Mouse (Mus musculus) heart, adult 2 months (tissue): Measurements from ENCODE around the gene Tnfrsf26. TPM values are rescaled to one million over a fixed set of nuclear protein-coding genes. Genes with fewer than 3 reads are reported as not detected.

Experiments
- DNase-seq, 2 experiments: peaks; one replicate each; pipeline ENCODE4 v3.0.0; 2021
- H3K27ac ChIP-seq: fragments of 200-600 bp; 2 replicates; pipeline ENCODE4 v1.8.1; 2022
- H3K27me3 ChIP-seq: fragments of 200-500 bp; 2 replicates; pipeline ENCODE4 v1.6.1; 2012; ENCODE audit warnings: mild to moderate bottlenecking, low read length, inconsistent platforms, mixed read lengths; ENCODE audit not compliant: control insufficient read depth, insufficient read depth
- H3K36me3 ChIP-seq: fragments of 200-500 bp; 2 replicates; pipeline ENCODE4 v1.6.1; 2012; ENCODE audit warnings: low read length, inconsistent platforms; ENCODE audit not compliant: control insufficient read depth, insufficient read depth
- H3K4me1 ChIP-seq: fragments of 200-500 bp; 2 replicates; pipeline ENCODE4 v1.6.1; 2011; ENCODE audit warnings: low read length; ENCODE audit not compliant: control insufficient read depth, insufficient read depth
- H3K4me3 ChIP-seq: fragments of 200-600 bp; 2 replicates; pipeline ENCODE4 v1.8.1; 2022
- H3K79me2 ChIP-seq: fragments of 200-500 bp; replicated peaks from 2 replicates; pipeline ENCODE4 v1.6.1; 2012; ENCODE audit warnings: mild to moderate bottlenecking, inconsistent platforms, low read length, moderate library complexity, mixed read lengths; ENCODE audit not compliant: control insufficient read depth, insufficient read depth
- H3K9ac ChIP-seq: fragments of 200-500 bp; 2 replicates; pipeline ENCODE4 v1.6.1; 2012; ENCODE audit warnings: low read depth, mild to moderate bottlenecking, control low read depth, inconsistent platforms, low read length, mixed read lengths
- CTCF ChIP-seq: fragments of 200-600 bp; IDR thresholded peaks from 2 replicates; pipeline ENCODE4 v1.8.1; 2022; ENCODE audit warnings: antibody characterized with exemption, mild to moderate bottlenecking, moderate library complexity
- EP300 ChIP-seq: fragments of 200-500 bp; IDR thresholded peaks from 2 replicates; pipeline ENCODE4 v1.6.1; 2011; ENCODE audit warnings: low read depth, low read length, control low read depth; ENCODE audit not compliant: insufficient read depth
- POLR2A ChIP-seq: fragments of 200-500 bp; IDR thresholded peaks from 2 replicates; pipeline ENCODE4 v1.6.1; 2011; ENCODE audit warnings: mild to moderate bottlenecking, low read depth, low read length, control low read depth; ENCODE audit not compliant: insufficient read depth
- WGBS: fragments of 180-500 bp; shearing (Covaris S2); methylation state at CpG from one replicate; pipeline ENCODE4 v1.1.7; 2018; 5-methylcytosine and 5-hydroxymethylcytosine counted together
- intact Hi-C: fragments of 180-260 bp; cut with DNase I; formaldehyde crosslinking; loops from one replicate; pipeline ENCODE4 v1.15.1; 2025
- polyA plus RNA-seq: library from polyadenylated mRNA; depleted of rRNA; stranded (reverse); fragments of >200 nt; gene quantifications from 2 replicates; pipeline ENCODE4 v1.2.3, GENCODE M21; 2012
- total RNA-seq, 2 experiments: library from RNA; stranded (reverse); gene quantifications; 2 replicates each; pipeline ENCODE4 v1.2.3; 2021

Tnfrsf26 gene
- total and polyA plus RNA-seq, 3 experiments, result 0.25 to 0.52 (median 0.50) TPM

DNA sequence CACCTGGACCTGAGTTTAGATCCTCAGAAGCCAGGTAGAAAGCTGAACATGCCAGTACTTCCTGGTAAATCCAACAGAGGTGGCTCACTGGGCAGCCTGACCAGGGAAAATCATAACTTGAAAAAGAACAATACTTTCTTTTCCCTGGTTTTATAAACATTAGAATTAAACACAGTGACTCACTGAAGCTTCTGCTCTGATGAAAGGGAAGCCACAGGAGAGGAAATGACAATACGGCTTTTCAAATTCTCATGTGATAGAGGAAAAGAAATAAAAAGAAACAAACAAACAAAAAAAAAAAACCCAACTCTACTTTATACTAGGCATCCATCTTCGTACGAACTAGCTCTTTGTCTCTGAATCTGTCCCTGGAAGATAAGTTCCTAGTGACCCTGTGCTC, 4.0 kb downstream of the Tnfrsf26 start:
- DNase-seq, result no peak
- H3K4me3 ChIP-seq, result no peak overlapping the region
- H3K36me3 ChIP-seq, result no peaks in the 10 kb centered on the region
- peaks cover 1% of the 10 kb centered on the region; the same call in 1 of the 2 replicates for H3K4me1 ChIP-seq
- TF ChIP-seq CTCF, result no peak
- no peak for TF ChIP-seq EP300
- no peak for TF ChIP-seq POLR2A
- WGBS, result 43% methylated on average over 3 of the region's 3 CpGs
- no peak overlapping the region for H3K27ac ChIP-seq
- H3K79me2 ChIP-seq, result no peaks in the 10 kb centered on the region
- H3K9ac ChIP-seq, result no peak overlapping the region
- intact Hi-C loops, result no loop called here
- no peaks in the 10 kb centered on the region for H3K27me3 ChIP-seq

DNA sequence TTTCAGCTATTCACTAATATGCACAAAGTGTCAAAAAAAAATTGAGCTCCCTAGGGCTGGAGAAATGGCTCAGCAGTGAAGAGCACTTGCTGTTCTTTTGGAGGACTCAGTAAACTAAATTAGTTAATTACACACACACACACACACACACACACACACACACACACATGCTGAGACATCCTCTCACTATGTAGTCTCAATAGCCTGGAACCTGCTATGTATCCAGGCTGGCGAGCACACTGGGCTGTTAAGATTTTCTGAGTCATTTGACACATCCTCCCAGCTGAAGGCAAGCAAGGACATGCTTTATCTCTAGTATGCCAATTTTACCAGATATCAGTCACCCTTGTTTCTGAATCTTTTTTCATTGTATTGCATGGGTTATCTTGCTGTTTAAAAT, 7.6 kb downstream of the Tnfrsf26 start:
- Histone ChIP-seq H3K27me3 (no peaks in the 10 kb centered on the region), H3K27ac (no peak overlapping the region), H3K9ac (no peak overlapping the region), H3K4me3 (no peak overlapping the region), H3K4me1 (no peaks in the 10 kb centered on the region; the same call in 1 of the 2 replicates), H3K79me2 (no peaks in the 10 kb centered on the region), H3K36me3 (no peaks in the 10 kb centered on the region)
- TF ChIP-seq CTCF, result no peak
- no peak for TF ChIP-seq POLR2A
- TF ChIP-seq EP300, result no peak
- intact Hi-C loops, result no loop called here
- 46% methylated on average over 1 of the region's 1 CpGs for WGBS
- DNase-seq, result no peak

DNA sequence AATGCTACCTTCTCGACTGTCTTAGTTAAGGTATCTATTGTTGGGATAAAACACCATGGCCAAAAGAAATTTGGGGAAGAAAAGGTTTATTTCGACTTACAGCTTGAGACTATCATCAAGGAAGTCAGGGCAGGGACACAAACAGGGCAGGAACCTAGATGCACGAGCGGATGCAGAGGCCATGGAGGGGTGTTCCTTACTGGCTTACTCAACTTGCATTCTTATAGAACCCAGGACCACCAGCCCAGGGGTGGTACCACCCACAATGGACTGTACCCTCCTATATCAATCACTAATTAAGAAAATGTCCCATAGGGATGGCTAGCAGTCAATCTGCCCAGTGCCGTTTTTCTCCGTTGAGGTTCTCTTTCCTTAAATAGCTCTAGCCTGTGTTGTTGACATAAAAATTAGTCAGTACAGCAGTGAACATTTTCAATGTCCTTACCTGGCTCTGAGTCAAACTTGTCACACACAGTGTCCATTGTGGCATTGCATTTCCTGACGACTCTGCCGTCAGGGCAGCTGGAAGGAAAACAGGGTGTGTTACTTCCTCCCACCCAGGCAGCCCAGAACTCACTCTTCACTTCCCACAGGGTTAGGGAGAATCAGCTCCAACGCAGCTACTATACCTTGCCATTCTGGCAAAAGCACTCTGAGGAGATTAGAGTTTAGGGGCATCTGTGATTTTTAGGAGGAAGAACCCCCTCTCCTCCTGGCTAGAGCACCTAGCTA, 14.0 kb downstream of the Tnfrsf26 start:
- 0 out of 2 replicates have a peak, but pooled peaks have one; percentile 21 for TF ChIP-seq POLR2A
- no peak for TF ChIP-seq EP300
- H3K27ac ChIP-seq, result peak overlapping the region; percentile 74
- no peaks in the 10 kb centered on the region for H3K27me3 ChIP-seq
- intact Hi-C loops, result no loop called here
- H3K4me3 ChIP-seq, result no peak overlapping the region
- 15% methylated on average over 9 of the region's 9 CpGs for WGBS
- no peaks in the 10 kb centered on the region; the same call in 1 of the 2 replicates for H3K36me3 ChIP-seq
- DNase-seq, result peak; percentile 38 to 55
- H3K9ac ChIP-seq, result no peak overlapping the region
- no peaks in the 10 kb centered on the region for H3K79me2 ChIP-seq
- peaks cover 7% of the 10 kb centered on the region for H3K4me1 ChIP-seq

DNA sequence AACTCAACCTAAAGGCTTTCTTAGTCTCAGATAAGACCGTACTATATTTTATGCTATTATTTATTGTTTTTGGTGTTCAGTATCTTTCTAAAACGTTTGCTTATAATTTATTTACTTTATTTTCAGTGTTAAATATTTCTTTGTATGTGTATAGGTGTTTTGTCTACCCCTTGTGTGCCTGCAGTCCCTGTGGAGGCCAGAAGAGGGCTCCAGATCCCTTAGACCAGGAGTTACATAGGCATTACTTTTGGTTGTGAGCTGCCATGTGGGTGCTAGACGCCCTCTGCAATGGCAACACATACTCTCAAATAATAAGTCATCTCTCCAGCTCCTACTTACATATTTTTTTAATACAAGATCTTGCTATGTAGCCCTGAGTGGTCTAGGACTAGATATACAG, 16.3 kb downstream of the Tnfrsf26 start:
- no peak overlapping the region for H3K27ac ChIP-seq
- DNase-seq, result no peak
- 63% methylated on average over 3 of the region's 3 CpGs for WGBS

DNA sequence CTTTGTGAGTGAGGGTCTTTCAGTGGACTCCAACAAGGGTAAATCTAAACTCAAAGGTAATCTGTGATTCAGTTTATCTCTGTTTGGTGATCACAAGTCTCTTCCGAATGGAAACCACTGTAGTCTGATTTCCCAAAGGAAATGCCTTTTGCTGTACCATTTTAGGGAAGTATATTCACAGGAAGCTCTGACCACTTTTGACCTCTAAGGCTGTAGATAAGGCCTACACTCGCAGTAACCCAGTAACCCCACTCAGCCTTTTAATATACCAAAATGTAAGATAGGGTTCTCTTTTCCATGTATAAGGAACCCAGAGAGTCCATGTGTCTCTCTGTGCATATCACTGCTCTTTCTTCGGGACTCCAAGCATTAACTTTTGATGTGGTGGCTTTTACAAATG, 23.2 kb downstream of the Tnfrsf26 start:
- no peaks in the 10 kb centered on the region for H3K79me2 ChIP-seq
- intact Hi-C loops, result no loop called here
- H3K27me3 ChIP-seq, result no peaks in the 10 kb centered on the region
- H3K36me3 ChIP-seq, result no peaks in the 10 kb centered on the region
- no peaks in the 10 kb centered on the region; the same call in 1 of the 2 replicates for H3K4me1 ChIP-seq
- peak overlapping the region; percentile 60 for H3K27ac ChIP-seq
- DNase-seq, result no peak
- WGBS, result 56% methylated on average over 3 of the region's 3 CpGs
- H3K4me3 ChIP-seq, result no peak overlapping the region
- TF ChIP-seq CTCF, result no peak
- TF ChIP-seq POLR2A, result no peak
- no peak for TF ChIP-seq EP300
- H3K9ac ChIP-seq, result no peak overlapping the region

More for the DNA sequence above, 16.3 kb downstream of the Tnfrsf26 start:
- no peak overlapping the region for H3K9ac ChIP-seq
- no peaks in the 10 kb centered on the region for H3K79me2 ChIP-seq
- TF ChIP-seq EP300 (no peak), POLR2A (no peak), CTCF (peak; percentile 63)
- peaks cover 7% of the 10 kb centered on the region for H3K4me1 ChIP-seq
- intact Hi-C loops, result no loop called here
- no peak overlapping the region for H3K4me3 ChIP-seq
- no peaks in the 10 kb centered on the region for H3K27me3 ChIP-seq
- no peaks in the 10 kb centered on the region; the same call in 1 of the 2 replicates for H3K36me3 ChIP-seq

DNA sequence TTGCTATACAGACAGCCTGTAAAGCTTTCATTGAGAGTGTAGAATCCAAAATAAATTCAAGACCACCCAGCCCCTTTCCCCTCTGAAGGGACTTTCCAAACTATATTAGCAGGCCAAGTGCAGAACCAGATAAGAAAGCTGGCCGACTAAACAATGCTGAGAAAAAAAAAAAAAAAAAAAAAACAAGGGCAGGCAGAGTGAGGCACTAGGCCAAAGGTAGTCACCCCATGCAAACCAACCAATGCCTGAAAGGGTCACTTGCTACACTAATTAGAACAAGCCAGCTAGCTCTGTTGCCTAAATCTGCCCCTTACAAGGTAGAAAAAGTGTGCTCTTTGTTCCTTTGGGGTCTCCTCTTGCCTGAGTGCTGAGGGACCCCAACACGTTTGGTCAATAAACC, 23.6 kb downstream of the Tnfrsf26 start:
- Histone ChIP-seq H3K79me2 (no peaks in the 10 kb centered on the region), H3K36me3 (no peaks in the 10 kb centered on the region), H3K4me3 (no peak overlapping the region), H3K4me1 (no peaks in the 10 kb centered on the region; the same call in 1 of the 2 replicates), H3K9ac (no peak overlapping the region), H3K27ac (peak overlapping the region; percentile 60), H3K27me3 (no peaks in the 10 kb centered on the region)
- TF ChIP-seq CTCF, result no peak
- intact Hi-C loops, result loop anchor here (5.0 kb wide), 1 partner anchor 92 kb away; no protein-coding TSS in a partner anchor
- WGBS, result 41% methylated on average over 2 of the region's 2 CpGs
- DNase-seq, result no peak
